In genomic region chr8:11338507-11338906, GRCm38 (mm10) we compare ENCODE assay signal across 25 mouse cellular contexts. TPM values are rescaled to one million over a fixed set of nuclear protein-coding genes. Genes with fewer than 3 reads are reported as not detected.
"Had no signal": no experiment of that assay in that cellular context is flagged by ENCODE, and none has a peak within 500 bp of the region (broad histone marks: within the 10 kb centered on the region; RNA-seq: fewer than 3 reads in every experiment).

No protein-coding gene starts in this region.

- H3K9ac ChIP-seq: limb, embryonic 12.5 days; limb, embryonic 15.5 days; liver, embryonic 12.5 days; liver, embryonic 15.5 days; lung, embryonic 15.5 days; midbrain, embryonic 13.5 days; neural tube, embryonic 13.5 days; stomach, embryonic 15.5 days had no signal

- H3K4me1 ChIP-seq: stomach, embryonic 15.5 days had no signal

- H3K9me3 ChIP-seq: limb, embryonic 12.5 days; limb, embryonic 15.5 days; liver, embryonic 12.5 days; liver, embryonic 15.5 days; lung, embryonic 15.5 days; midbrain, embryonic 10.5 days; midbrain, embryonic 13.5 days; neural tube, embryonic 13.5 days; stomach, embryonic 15.5 days had no signal

- H3K27me3 ChIP-seq: limb, embryonic 12.5 days; limb, embryonic 15.5 days; liver, embryonic 12.5 days; liver, embryonic 15.5 days; lung, embryonic 15.5 days; midbrain, embryonic 13.5 days; neural tube, embryonic 13.5 days; stomach, embryonic 15.5 days had no signal

- H3K27ac ChIP-seq: left cerebral cortex, adult 2 months; limb, embryonic 12.5 days; limb, embryonic 15.5 days; liver, embryonic 12.5 days; liver, embryonic 15.5 days; lung, embryonic 15.5 days; midbrain, embryonic 13.5 days; neural tube, embryonic 13.5 days had no signal

- DNase-seq: kidney, postnatal 10 days; kidney, postnatal 36 days; layer of hippocampus, postnatal 36 days; left cerebral cortex, postnatal 4 days; lung, adult 18-20 months; lung, postnatal 10 days; lung, postnatal 36 days; retina, postnatal 1 day; right cerebral cortex, postnatal 25 days; spleen, adult 18-20 months; thymus, postnatal 25 days had no signal

- H3K4me3 ChIP-seq: left cerebral cortex, adult 2 months; limb, embryonic 12.5 days; limb, embryonic 15.5 days; liver, embryonic 12.5 days; liver, embryonic 15.5 days; lung, embryonic 15.5 days; megakaryocyte, embryonic 14.5 days; midbrain, embryonic 10.5 days; midbrain, embryonic 13.5 days; myocyte; neural tube, embryonic 13.5 days; stomach, embryonic 15.5 days had no signal

- ATAC-seq: liver, embryonic 12.5 days; midbrain, embryonic 13.5 days; midbrain, embryonic 16.5 days had no signal

- H3K36me3 ChIP-seq: limb, embryonic 12.5 days; limb, embryonic 15.5 days; liver, embryonic 12.5 days; liver, embryonic 15.5 days; lung, embryonic 15.5 days; midbrain, embryonic 10.5 days; midbrain, embryonic 13.5 days; neural tube, embryonic 13.5 days; stomach, embryonic 15.5 days had no signal

- H3K4me2 ChIP-seq: limb, embryonic 12.5 days; limb, embryonic 15.5 days; liver, embryonic 12.5 days; liver, embryonic 15.5 days; lung, embryonic 15.5 days; midbrain, embryonic 13.5 days; neural tube, embryonic 13.5 days; stomach, embryonic 15.5 days had no signal

RNA-seq across cellular contexts. Expression of gene Col4a1, which starts 25.9 kb away (rescaled TPM):
- total RNA-seq: neutrophil, adult 5-6 weeks had no signal

RNA-seq across cellular contexts. Expression of gene Col4a2, which starts 25.9 kb away (rescaled TPM):
- total RNA-seq: neutrophil, adult 5-6 weeks had no signal
